Mouse (Mus musculus) common myeloid progenitor, adult 5-6 weeks (primary cell): ENCODE results near the gene Cracr2b. TPM values are rescaled to one million over a fixed set of nuclear protein-coding genes. Genes with fewer than 3 reads are reported as not detected.
"Not testable (repeated sequence)": the region's sequence is repeated elsewhere in the genome, so short reads cannot be mapped to it uniquely, and the experiment has no call there.

Experiments
- ATAC-seq: replicated peaks from 2 replicates; pipeline ENCODE4 v1.8.0; 2016; ENCODE audit warnings: low read depth, mild to moderate bottlenecking, moderate TSS enrichment, inconsistent platforms; ENCODE audit not compliant: poor library complexity, severe bottlenecking
- total RNA-seq: library from RNA; stranded (forward); fragments of 200-1000, 187-1606 nt; gene quantifications from 2 replicates; pipeline ENCODE4 v1.2.3, GENCODE M21; 2017

The Cracr2b gene
- total RNA-seq, 1 experiment from 2014 or later: not detected

- ATAC-seq: no peak
Observed at GRCm38 (mm10) chr7:141432741-141433516, 28.0 kb upstream of the Cracr2b start.

DNA sequence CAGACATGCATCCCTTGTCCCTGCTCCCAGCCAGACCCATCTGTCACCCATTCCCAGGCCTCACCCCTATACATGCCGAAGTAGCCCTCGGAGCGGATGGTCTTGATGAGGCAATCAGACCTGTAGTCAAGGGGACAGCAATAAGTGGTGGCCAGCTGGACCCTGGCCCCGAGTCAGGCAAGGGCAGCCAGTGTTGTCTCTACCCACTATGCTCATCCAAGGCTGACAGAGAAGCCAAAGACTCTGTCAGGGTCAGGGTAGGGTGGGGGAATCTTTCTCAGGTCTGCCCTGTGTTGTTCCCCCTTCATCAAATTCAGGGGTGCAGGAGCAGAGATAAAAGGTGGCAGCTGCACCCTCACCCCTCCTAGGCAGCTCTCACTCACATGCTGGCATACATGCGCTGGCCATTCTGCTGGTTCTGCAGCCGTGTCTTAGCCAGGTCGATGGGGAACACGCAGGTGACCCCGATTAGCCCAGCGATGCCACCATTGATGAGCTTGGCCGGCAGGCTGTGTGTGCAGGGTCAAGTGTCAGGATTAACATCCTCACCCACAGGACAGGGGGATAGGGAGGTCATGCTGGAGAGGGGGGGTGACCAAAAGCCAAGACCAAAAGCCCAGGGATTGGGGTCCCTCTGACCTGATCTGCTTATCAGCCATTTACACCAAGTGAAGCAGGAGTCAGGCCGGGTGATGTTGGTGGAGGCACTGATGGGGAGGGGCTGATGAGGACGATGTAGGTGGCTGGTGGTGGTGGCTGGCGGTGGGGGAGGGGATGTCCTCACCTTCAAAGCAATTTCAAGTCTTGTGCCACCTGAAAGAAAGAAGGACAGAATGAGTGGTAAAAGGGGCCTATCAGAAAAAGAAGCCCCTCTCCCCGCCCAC lies 27.1 kb upstream of the Cracr2b start:
- ATAC-seq: no peak

DNA sequence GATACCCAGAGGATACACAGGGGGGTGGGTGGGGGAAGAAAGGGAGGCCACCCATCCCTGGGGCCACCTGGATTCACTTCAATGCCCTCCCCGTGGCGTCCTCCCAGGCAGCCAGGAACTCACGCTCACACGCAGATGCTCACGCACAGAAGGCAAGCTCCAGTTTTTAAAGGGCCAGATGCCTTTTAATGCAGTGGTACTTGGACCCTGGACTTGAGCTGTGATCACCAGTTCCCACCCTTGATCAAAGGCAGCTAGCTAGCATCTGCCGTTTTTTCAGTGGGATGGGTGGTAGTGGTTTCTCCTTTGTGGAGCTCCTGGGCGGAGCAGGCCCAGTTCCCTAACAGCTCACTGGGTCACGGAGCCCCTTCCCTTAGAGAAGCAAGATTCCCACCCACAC lies 26.4 kb upstream of the Cracr2b start:
- ATAC-seq: no peak

- ATAC-seq: peak; percentile 74
Observed at GRCm38 (mm10) chr7:141435129-141435855, 25.6 kb upstream of the Cracr2b start.

- ATAC-seq: no peak
Observed at GRCm38 (mm10) chr7:141435856-141436522, 24.9 kb upstream of the Cracr2b start.

GRCm38 (mm10) chr7:141436523-141436892 lies 24.4 kb upstream of the Cracr2b start:
- ATAC-seq: no peak

DNA sequence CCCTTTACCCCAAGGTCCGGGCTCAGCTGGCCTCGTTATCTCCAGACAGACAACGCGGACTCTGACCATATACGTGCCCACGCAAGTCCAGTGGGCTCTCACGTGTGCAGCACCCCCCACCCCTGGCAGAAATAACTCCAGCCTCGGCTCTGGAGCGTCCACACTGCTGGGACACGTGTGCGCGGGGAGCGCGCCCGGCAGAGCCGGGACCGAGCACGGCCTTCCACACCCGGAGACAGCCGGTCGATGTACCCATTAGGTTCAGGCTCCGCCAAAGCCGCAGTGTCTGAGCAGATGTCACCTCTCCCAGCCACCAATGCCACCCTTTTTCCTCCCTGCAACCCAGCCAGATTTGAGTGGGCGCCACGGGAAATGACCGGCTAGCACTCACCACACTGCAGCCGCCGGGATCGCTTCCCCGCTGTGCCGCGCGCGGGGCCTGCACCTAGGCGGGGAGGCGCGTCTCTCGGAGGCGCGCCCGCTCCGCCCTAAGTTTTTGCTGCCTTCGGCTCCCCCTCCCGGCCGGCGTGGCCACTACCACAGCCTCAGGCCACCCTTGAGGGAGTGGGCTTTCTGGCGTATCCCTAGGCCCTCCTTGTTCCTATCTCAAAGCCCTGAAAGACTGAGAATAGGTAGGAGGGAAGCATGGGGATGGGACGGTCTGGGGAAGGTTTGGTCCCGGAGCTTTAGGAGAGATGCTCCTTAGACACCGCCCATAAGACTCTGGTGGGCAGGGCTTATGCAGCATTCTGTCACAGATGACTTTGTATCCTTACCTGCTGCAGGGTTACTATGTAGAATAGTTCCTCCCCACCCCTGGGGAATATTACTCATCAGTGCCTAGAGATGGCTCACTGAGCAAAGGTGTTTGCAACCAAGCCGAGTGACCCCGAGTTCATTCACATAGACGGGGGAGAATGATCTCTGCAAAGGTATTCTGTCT lies 23.4 kb upstream of the Cracr2b start, which contains the start of gene Slc25a22:
Gene Slc25a22 (minus strand): TSS at position 715 of the 943 bp plus-strand sequence.
- peak; percentile 68 for ATAC-seq

GRCm38 (mm10) chr7:141438201-141438968 lies 22.5 kb upstream of the Cracr2b start:
- ATAC-seq: no peak

DNA sequence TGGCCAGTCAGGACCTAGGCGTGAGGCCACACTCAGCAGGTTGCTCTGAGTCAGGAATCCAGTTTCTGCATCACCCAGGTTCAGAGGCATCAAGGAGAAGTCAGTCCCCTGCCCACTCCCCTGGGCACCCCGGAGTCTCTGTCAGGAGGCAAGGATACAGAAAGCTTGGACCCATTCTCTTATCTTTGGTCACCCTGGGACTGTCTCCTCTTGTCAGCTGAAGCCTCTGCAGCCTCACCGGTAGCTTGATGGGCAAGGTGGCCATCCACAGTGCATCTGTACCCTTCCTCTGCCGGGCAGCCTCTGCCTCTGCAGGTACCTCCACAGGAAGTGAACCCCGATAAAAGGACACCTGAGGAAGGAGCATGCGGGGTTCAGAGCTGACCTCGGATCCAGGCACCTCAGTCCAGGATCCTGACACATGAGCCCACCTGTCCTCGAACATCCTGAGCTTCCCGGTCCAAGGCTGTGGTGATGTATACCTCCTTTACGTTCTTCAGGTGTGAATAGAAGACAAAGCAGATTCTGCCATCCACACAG lies 21.7 kb upstream of the Cracr2b start:
- ATAC-seq: no peak

DNA sequence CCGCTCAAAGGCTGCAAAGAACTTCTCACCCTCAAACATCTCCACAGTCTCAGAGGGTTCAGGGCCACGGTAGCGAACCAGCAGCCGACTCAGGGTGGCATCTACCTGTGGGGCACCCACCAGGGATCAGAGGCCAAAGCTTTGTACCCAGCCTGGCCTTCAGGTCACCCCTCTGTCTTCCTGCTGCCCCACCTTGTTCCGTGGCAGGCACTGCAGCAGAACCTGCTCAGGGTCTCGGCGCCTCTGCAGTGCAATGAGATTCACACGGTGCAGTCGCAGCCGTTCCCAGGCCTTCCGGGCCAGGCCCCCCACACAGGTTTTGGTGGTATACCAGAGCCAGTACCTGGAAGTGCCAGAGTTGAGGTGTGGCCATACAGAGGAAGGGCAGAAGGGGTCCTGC lies 21.1 kb upstream of the Cracr2b start:
- no peak for ATAC-seq

GRCm38 (mm10) chr7:141440613-141441012 lies 20.3 kb upstream of the Cracr2b start:
- ATAC-seq: no peak

DNA sequence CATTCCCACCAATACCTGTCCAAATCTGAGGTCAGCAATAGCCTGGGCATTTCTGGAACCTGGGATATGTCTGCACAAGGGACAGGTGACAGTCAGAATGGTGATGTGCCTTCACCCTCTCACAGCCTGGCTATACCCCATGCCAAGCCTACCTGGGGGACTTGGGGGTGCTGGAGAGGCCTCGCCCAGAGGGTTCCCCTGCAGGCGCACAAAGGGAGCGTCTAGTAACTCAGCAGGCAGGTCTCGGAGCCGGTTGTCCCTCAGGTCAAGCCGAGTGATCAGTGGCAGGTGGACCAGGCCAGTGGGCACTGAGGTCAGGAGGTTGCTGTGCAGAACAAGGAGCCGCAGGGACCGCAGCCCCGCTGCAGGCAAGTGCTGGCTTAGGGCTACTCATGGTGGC lies 19.4 kb upstream of the Cracr2b start:
- ATAC-seq: no peak

- ATAC-seq: no peak
Observed at GRCm38 (mm10) chr7:141442199-141442598, 18.7 kb upstream of the Cracr2b start.

- peak; percentile 48 for ATAC-seq
Observed at GRCm38 (mm10) chr7:141443081-141443821, 17.6 kb upstream of the Cracr2b start.

DNA sequence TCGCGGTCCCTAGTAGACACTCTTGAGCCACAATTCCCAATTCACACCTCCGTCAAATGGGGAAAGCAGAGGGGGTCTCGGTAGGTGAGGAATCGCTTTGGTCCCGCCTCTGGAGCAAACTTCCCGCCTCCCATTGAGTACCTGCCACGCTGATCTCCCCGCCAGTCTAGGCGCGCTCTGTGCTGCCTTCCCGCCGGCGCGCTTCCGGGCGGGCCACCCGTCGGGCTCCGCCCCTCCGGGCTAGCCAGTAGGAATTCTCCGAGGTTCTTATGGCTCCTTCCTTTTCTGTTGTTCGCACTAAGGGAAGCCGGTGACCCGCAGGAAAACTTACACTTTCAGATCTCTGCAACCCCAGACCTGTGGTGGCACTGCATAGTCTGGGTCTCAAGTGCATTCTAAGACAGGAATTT lies 17.1 kb upstream of the Cracr2b start, which contains the start of gene Pidd1:
Gene Pidd1 (minus strand): TSS at position 198 of the 410 bp plus-strand sequence.
- peak; percentile 48 for ATAC-seq

- not testable (repeated sequence) for ATAC-seq
Observed at GRCm38 (mm10) chr7:141446374-141446773, 14.5 kb upstream of the Cracr2b start.
